ENCODE assay signal across 1 mouse cellular context in the genomic region with DNA sequence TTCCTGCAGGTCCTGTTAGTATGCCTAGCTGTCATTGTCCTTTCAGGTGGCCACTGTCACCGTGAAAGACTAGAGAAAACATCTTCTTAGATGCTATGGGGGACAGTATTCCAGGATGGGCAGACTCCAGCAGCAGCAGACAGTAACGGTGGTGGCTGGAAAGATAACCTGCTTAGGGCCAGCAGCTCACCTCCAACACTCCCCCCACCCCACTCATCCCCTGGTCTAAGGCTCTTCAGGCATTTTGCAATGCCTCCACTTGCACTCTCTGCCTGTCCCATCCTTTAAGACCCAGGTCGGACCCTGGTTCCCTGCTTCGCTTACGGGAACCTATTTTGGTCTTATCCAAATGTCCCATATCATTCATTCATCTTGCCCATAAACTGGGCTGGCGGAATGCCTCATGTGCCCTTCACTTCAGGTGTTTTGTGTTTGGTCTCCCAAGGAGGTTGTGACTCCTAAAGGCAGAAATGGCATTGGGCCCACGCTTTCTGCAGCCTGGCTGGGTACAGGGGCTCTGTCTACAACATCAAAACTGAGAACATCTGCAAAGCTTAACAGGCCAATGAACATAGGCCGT.
TF ChIP-seq lines count a peak whose summit lies in the region.

No protein-coding gene starts in this region.

TF ChIP-seq in MEL, 35 proteins besides CTCF, POLR2A, EP300 and RAD21 (continued from another document):
- TF ChIP-seq POLR2AphosphoS5 (IDR thresholded peaks at IDR 0.05; ENCODE audit: borderline replicate concordance, low read depth, low read length) (no peak), MAFK (IDR thresholded peaks at IDR 0.05; ENCODE audit: borderline replicate concordance, low read depth, low read length) (no peak), ETS1 (IDR thresholded peaks at IDR 0.05; ENCODE audit: low read depth, low read length) (no peak), HCFC1 (IDR thresholded peaks at IDR 0.05; ENCODE audit: low read depth, low read length) (no peak), UBTF (IDR thresholded peaks at IDR 0.05; ENCODE audit: borderline replicate concordance, insufficient read depth, low read depth, low read length) (no peak), GABPA (IDR thresholded peaks at IDR 0.05; ENCODE audit: low read depth, low read length) (no peak)
TF ChIP-seq in MEL: peak in this region for 0.
